Mouse (Mus musculus): ENCODE data around the gene Olfr1116.
"Not testable (repeated sequence)": the region's sequence is repeated elsewhere in the genome, so short reads cannot be mapped to it uniquely, and the experiment has no call there.

Olfr1116 gene

GRCm38 (mm10) chr2:87267234-87267633, at the start of gene Olfr1116:
Gene Olfr1116, plus strand, starts transcription at chr2:87267534.
- DNase-seq (ENCODE audit: low read depth, low spot score) = no peak

- no peak for DNase-seq (ENCODE audit: low read depth, low spot score)
Observed at GRCm38 (mm10) chr2:87247713-87248112, 19.6 kb upstream of the Olfr1116 start, which contains the start of gene Olfr1115. Gene Olfr1115, plus strand, starts transcription at chr2:87248013.

- DNase-seq (ENCODE audit: low read depth, low spot score) = not testable (repeated sequence)
Observed at GRCm38 (mm10) chr2:87293977-87294376, 26.6 kb downstream of the Olfr1116 start.

GRCm38 (mm10) chr2:87307281-87307680, 39.9 kb downstream of the Olfr1116 start, which contains the start of gene Olfr1118:
Gene Olfr1118, plus strand, starts transcription at chr2:87307581.
- no peak for DNase-seq (ENCODE audit: low read depth, low spot score)
